8 mouse cellular contexts compared by ENCODE assay signal in the genomic region with DNA sequence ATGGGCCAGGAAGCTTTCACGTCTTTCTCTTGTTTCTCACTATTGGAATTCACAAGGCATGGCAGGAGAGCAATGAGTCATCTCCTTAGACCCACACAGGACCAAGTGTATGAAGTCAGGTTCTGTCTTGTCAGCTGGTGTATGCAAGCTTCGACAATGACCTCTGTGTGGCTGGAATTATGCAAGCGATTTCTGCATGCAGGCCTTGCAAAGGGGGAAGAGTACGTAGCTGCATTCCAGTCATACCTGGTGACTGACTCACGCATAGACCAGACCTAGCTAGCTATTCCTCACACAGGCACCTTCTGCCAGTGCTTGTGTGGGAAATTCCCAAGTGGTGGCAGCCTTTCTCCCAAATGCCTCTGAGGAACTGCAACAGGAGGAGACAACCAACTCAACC. TPM values are rescaled to one million over a fixed set of nuclear protein-coding genes. Genes with fewer than 3 reads are reported as not detected.
DNase-seq lines count a peak whose midpoint lies in the region; ATAC-seq and TF ChIP-seq lines count a peak whose summit lies in the region.

No protein-coding gene starts in this region.

- TF ChIP-seq CTCF in cerebellum, adult 2 months (IDR thresholded peaks at IDR 0.05; ENCODE audit: borderline replicate concordance, insufficient read depth, low read depth, low read length) = no peak

- DNase-seq in embryo, embryonic 10 days (ENCODE audit: low spot score) = peak; percentile 43
- DNase-seq in embryo, embryonic 9.5 days (ENCODE audit: extremely low spot score) = no peak
- peak; percentile 76 for DNase-seq in adrenal gland, postnatal 14 days
- DNase-seq in limb, embryonic 14.5 days (ENCODE audit: low spot score) = peak; percentile 73
- no peak for DNase-seq in cerebellum, adult 2 months
- DNase-seq in layer of hippocampus, postnatal 10 days (ENCODE audit: low spot score in 2 of 2) = no peak
- DNase-seq in cerebellum, postnatal 25 days = no peak

- no peak for TF ChIP-seq POLR2A in limb, embryonic 14.5 days (IDR thresholded peaks at IDR 0.05; ENCODE audit: borderline replicate concordance, extremely low read depth, insufficient read depth, insufficient read length)
- TF ChIP-seq POLR2A in cerebellum, adult 2 months (IDR thresholded peaks at IDR 0.05; ENCODE audit: borderline replicate concordance, insufficient read depth, low read length) = no peak

- peak overlapping the region; percentile 26 for H3K4me2 ChIP-seq in heart, embryonic 16.5 days (ENCODE audit: low read depth, low read length)
- H3K4me2 ChIP-seq in limb, embryonic 14.5 days (replicated peaks; ENCODE audit: low read depth, low read length, severe bottlenecking) = no peak overlapping the region

- H3K4me1 ChIP-seq in heart, embryonic 16.5 days (ENCODE audit: control insufficient read depth, insufficient read depth, low read length) = peaks cover 12% of the 10 kb centered on the region
- peaks cover 6% of the 10 kb centered on the region for H3K4me1 ChIP-seq in limb, embryonic 14.5 days (ENCODE audit: control insufficient read depth, insufficient read depth, low read length)
- no peaks in the 10 kb centered on the region for H3K4me1 ChIP-seq in cerebellum, adult 2 months (ENCODE audit: control insufficient read depth, insufficient read depth, low read length)

- peak overlapping the region; percentile 90 for H3K27ac ChIP-seq in heart, embryonic 16.5 days (ENCODE audit: low read length)
- H3K27ac ChIP-seq in limb, embryonic 14.5 days (replicated peaks; ENCODE audit: low read depth, low read length) = peak overlapping the region; percentile 67; the same call in 1 of the 2 replicates
- no peak overlapping the region for H3K27ac ChIP-seq in cerebellum, adult 2 months (ENCODE audit: insufficient read depth, low read length)

- peak; percentile 96 for ATAC-seq in heart, embryonic 16.5 days (replicated peaks; ENCODE audit: extremely low read depth, insufficient read depth, low FRiP score)
- ATAC-seq in limb, embryonic 14.5 days (ENCODE audit: low FRiP score, low read depth) = peak; percentile 87

- no peaks in the 10 kb centered on the region for H3K27me3 ChIP-seq in heart, embryonic 16.5 days (ENCODE audit: control insufficient read depth, insufficient read depth, low read length)
- H3K27me3 ChIP-seq in limb, embryonic 14.5 days (ENCODE audit: control insufficient read depth, insufficient read depth, low read length) = no peaks in the 10 kb centered on the region
- no peaks in the 10 kb centered on the region for H3K27me3 ChIP-seq in cerebellum, adult 2 months (ENCODE audit: control insufficient read depth, insufficient read depth, low read length)

- H3K9me3 ChIP-seq in heart, embryonic 16.5 days (replicated peaks; ENCODE audit: control insufficient read depth, low read length) = peaks cover 20% of the 10 kb centered on the region
- peaks cover 18% of the 10 kb centered on the region for H3K9me3 ChIP-seq in limb, embryonic 14.5 days (ENCODE audit: control insufficient read depth, low read length)

- WGBS in heart, embryonic 16.5 days = 16% methylated on average over 5 of the region's 5 CpGs
- WGBS in limb, embryonic 14.5 days = 30% methylated on average over 5 of the region's 5 CpGs
- 63% methylated on average over 5 of the region's 5 CpGs for WGBS in cerebellum, adult 2 months

- H3K4me3 ChIP-seq in heart, embryonic 16.5 days (ENCODE audit: low read length) = no peak overlapping the region
- H3K4me3 ChIP-seq in limb, embryonic 14.5 days (replicated peaks; ENCODE audit: low read length) = no peak overlapping the region
- H3K4me3 ChIP-seq in cerebellum, adult 2 months (replicated peaks; ENCODE audit: insufficient read depth, low read depth, low read length) = no peak overlapping the region

- H3K9ac ChIP-seq in heart, embryonic 16.5 days (ENCODE audit: low read length) = peak overlapping the region; percentile 57; the same call in 1 of the 2 replicates
- no peak overlapping the region for H3K9ac ChIP-seq in limb, embryonic 14.5 days (ENCODE audit: low read depth, low read length, severe bottlenecking)

- H3K36me3 ChIP-seq in heart, embryonic 16.5 days (ENCODE audit: control insufficient read depth, insufficient read depth) = peaks cover 50% of the 10 kb centered on the region
- H3K36me3 ChIP-seq in limb, embryonic 14.5 days (ENCODE audit: control insufficient read depth, insufficient read depth, low read length) = peaks cover 69% of the 10 kb centered on the region

RNA-seq across cellular contexts. Expression of gene Snap47, which starts 8.0 kb away (rescaled TPM):
- 59.3 and 60.9 TPM in 2 replicates for total RNA-seq in adrenal gland, postnatal 14 days (2021)
- 83.4 TPM in 2 replicates for polyA plus RNA-seq in heart, embryonic 16.5 days (2015; fragmentation: Nextera tagmentation; extraction: Ambion mirVana)
- 88.9 and 94.2 TPM in 2 replicates for polyA plus RNA-seq in limb, embryonic 14.5 days (2012; rRNA removed)
- 127 and 139 TPM in 2 replicates for polyA plus RNA-seq in limb, embryonic 14.5 days (2014; fragmentation: Nextera tagmentation; extraction: Ambion mirVana)
- 445 and 459 TPM in 2 replicates for polyA plus RNA-seq in cerebellum, adult 2 months (2012; rRNA removed)
- total RNA-seq in layer of hippocampus, postnatal 10 days (2021) = 100 to 1,000 TPM; 307 to 329 TPM

RNA-seq across cellular contexts. Expression of gene Jmjd4, which starts 9.1 kb away (rescaled TPM):
- 7.9 and 9.5 TPM in 2 replicates for total RNA-seq in adrenal gland, postnatal 14 days (2021)
- 10.9 and 11.1 TPM in 2 replicates for polyA plus RNA-seq in heart, embryonic 16.5 days (2015; fragmentation: Nextera tagmentation; extraction: Ambion mirVana)
- 11.5 and 12.7 TPM in 2 replicates for polyA plus RNA-seq in limb, embryonic 14.5 days (2012; rRNA removed)
- polyA plus RNA-seq in limb, embryonic 14.5 days (2014; fragmentation: Nextera tagmentation; extraction: Ambion mirVana) = 11.7 and 12.6 TPM in 2 replicates
- polyA plus RNA-seq in cerebellum, adult 2 months (2012; rRNA removed) = 11.6 and 12.1 TPM in 2 replicates
- 10 to 100 TPM; 30.3 to 30.6 TPM for total RNA-seq in layer of hippocampus, postnatal 10 days (2021)

RNA-seq across cellular contexts. Expression of gene Zfp867, which starts 13.3 kb away (rescaled TPM):
- total RNA-seq in adrenal gland, postnatal 14 days (2021) = 4.2 and 4.7 TPM in 2 replicates
- polyA plus RNA-seq in heart, embryonic 16.5 days (2015; fragmentation: Nextera tagmentation; extraction: Ambion mirVana) = 6.1 and 7.0 TPM in 2 replicates
- 4.0 and 4.8 TPM in 2 replicates for polyA plus RNA-seq in limb, embryonic 14.5 days (2012; rRNA removed)
- polyA plus RNA-seq in limb, embryonic 14.5 days (2014; fragmentation: Nextera tagmentation; extraction: Ambion mirVana) = 10.7 and 11.7 TPM in 2 replicates
- polyA plus RNA-seq in cerebellum, adult 2 months (2012; rRNA removed) = 4.5 and 4.9 TPM in 2 replicates
- total RNA-seq in layer of hippocampus, postnatal 10 days (2021) = 1 to 10 TPM; 4.2 to 5.0 TPM

Comparison
In these comparisons a context has a peak if more than half of its experiments do, and no peak if none do; other contexts are left out.
1. DNase-seq: peak in embryo, embryonic 10 days (single experiment), adrenal gland, postnatal 14 days (single experiment) and limb, embryonic 14.5 days (single experiment); none in embryo, embryonic 9.5 days (single experiment), cerebellum, adult 2 months (0 of 2), layer of hippocampus, postnatal 10 days (0 of 2) and cerebellum, postnatal 25 days (0 of 2).